Mouse (Mus musculus) intestine, embryonic 14.5 days (tissue): ENCODE results near the gene Gm21103. TPM values are rescaled to one million over a fixed set of nuclear protein-coding genes. Genes with fewer than 3 reads are reported as not detected.
"Not testable (repeated sequence)": the region's sequence is repeated elsewhere in the genome, so short reads cannot be mapped to it uniquely, and the experiment has no call there.

Experiments
- ATAC-seq: fragments of 200-750 bp; cut with Nextera tagmentation; replicated peaks from 2 replicates; pipeline ENCODE4 v1.8.0; 2017; ENCODE audit warnings: low read depth, moderate number of reproducible peaks, moderate TSS enrichment, moderate library complexity; ENCODE audit not compliant: low FRiP score, low TSS enrichment
- DNase-seq: peaks from one replicate; pipeline ENCODE4 v3.0.0-alpha.2; 2018; ENCODE audit warnings: low spot score
- H3K27ac ChIP-seq: fragments of 300-500 bp; sonication (generic); 2 replicates; pipeline ENCODE4 v1.5.1; 2014; ENCODE audit warnings: low read depth, mild to moderate bottlenecking, control low read depth
- H3K27me3 ChIP-seq: fragments of 300-500 bp; sonication (generic); replicated peaks from 2 replicates; pipeline ENCODE4 v1.6.1; 2014; ENCODE audit warnings: low read length, control low read depth; ENCODE audit not compliant: control insufficient read depth, insufficient read depth
- H3K36me3 ChIP-seq: fragments of 300-500 bp; sonication (generic); 2 replicates; pipeline ENCODE4 v1.6.1; 2014; ENCODE audit warnings: low read length, control low read depth; ENCODE audit not compliant: control insufficient read depth, insufficient read depth
- H3K4me1 ChIP-seq: fragments of 300-500 bp; sonication (generic); replicated peaks from 2 replicates; pipeline ENCODE4 v1.6.1; 2014; ENCODE audit warnings: low read length, control low read depth, mixed read lengths; ENCODE audit not compliant: control insufficient read depth, insufficient read depth
- H3K4me2 ChIP-seq: fragments of 300-500 bp; sonication (generic); 2 replicates; pipeline ENCODE4 v1.6.1; 2014; ENCODE audit warnings: low read length
- H3K4me3 ChIP-seq: fragments of 300-500 bp; sonication (generic); 2 replicates; pipeline ENCODE4 v1.5.1; 2014; ENCODE audit warnings: low read depth, low read length, control low read depth, mixed read lengths
- H3K9ac ChIP-seq: fragments of 300-500 bp; sonication (generic); 2 replicates; pipeline ENCODE4 v1.6.1; 2014; ENCODE audit warnings: mild to moderate bottlenecking, low read length
- H3K9me3 ChIP-seq: fragments of 300-500 bp; sonication (generic); 2 replicates; pipeline ENCODE4 v1.6.1; 2016; ENCODE audit warnings: low read length, control low read depth; ENCODE audit not compliant: control insufficient read depth
- WGBS: fragments of 180-500 bp; shearing (Covaris S2); extraction: QIAGEN DNeasy Blood & Tissue Kit; methylation state at CpG from one replicate; pipeline ENCODE4 v1.1.7; 2014; 5-methylcytosine and 5-hydroxymethylcytosine counted together
- polyA plus RNA-seq: library from polyadenylated mRNA; unstranded; fragments of >200 nt; fragmentation: Nextera tagmentation; extraction: Ambion mirVana; gene quantifications from 2 replicates; pipeline ENCODE4 v1.2.1, GENCODE M21; 2014

The Gm21103 gene
- not detected in 2 replicates for polyA plus RNA-seq

- not testable (repeated sequence) for H3K27me3 ChIP-seq, H3K9me3 ChIP-seq, H3K4me3 ChIP-seq, H3K4me2 ChIP-seq, H3K4me1 ChIP-seq, ATAC-seq, H3K36me3 ChIP-seq, DNase-seq, H3K9ac ChIP-seq, H3K27ac ChIP-seq
- 82% methylated on average over 2 of the region's 2 CpGs for WGBS
Observed at GRCm38 (mm10) chr14:6304743-6305142, at the start of gene Gm21103. Gene Gm21103, minus strand, starts transcription at chr14:6304843.

GRCm38 (mm10) chr14:6343578-6343977 lies 38.9 kb upstream of the Gm21103 start, which contains the start of gene Gm3618:
Gene Gm3618, minus strand, starts transcription at chr14:6343678.
- H3K27me3 ChIP-seq, H3K27ac ChIP-seq, H3K4me3 ChIP-seq, H3K4me2 ChIP-seq, ATAC-seq, H3K9me3 ChIP-seq, DNase-seq, H3K4me1 ChIP-seq, H3K36me3 ChIP-seq, H3K9ac ChIP-seq: not testable (repeated sequence)
- WGBS = no CpG with 5 or more reads among the region's 10 CpGs

GRCm38 (mm10) chr14:6286931-6287715 lies 17.5 kb downstream of the Gm21103 start, which contains the start of gene Gm3411:
Gene Gm3411, minus strand, starts transcription at chr14:6287250.
- WGBS = 2% methylated on average over 42 of the region's 57 CpGs
- peak within 1 kb of the TSS; percentile 40 for H3K4me3 ChIP-seq
- H3K4me2 ChIP-seq = peak within 1 kb of the TSS; percentile 55
- DNase-seq = peak; percentile 74
- not testable (repeated sequence) for ATAC-seq, H3K27me3 ChIP-seq, H3K27ac ChIP-seq, H3K36me3 ChIP-seq, H3K4me1 ChIP-seq, H3K9me3 ChIP-seq
- H3K9ac ChIP-seq = peak within 1 kb of the TSS; percentile 38; the same call in 1 of the 2 replicates

Other genes with a start within 250 kb of the Gm21103 start
- gene Gm6337, start 246.6 kb downstream of the Gm21103 start, polyA plus RNA-seq = not detected in 2 replicates
- gene Gm8206, start 210.9 kb downstream of the Gm21103 start, polyA plus RNA-seq = 0.99 and 1.3 TPM in 2 replicates
- 2.7 and 3.3 TPM in 2 replicates for gene Gm3468, start 196.2 kb downstream of the Gm21103 start, polyA plus RNA-seq
- gene Gm3476, start 179.0 kb downstream of the Gm21103 start, polyA plus RNA-seq = not detected in 2 replicates
- not detected in 2 replicates for gene Gm21560, start 85.6 kb downstream of the Gm21103 start, polyA plus RNA-seq
- 2.1 and 2.4 TPM in 2 replicates for gene Gm3411, start 17.6 kb downstream of the Gm21103 start, polyA plus RNA-seq
- not detected in 2 replicates for gene Gm3618, start 38.8 kb upstream of the Gm21103 start, polyA plus RNA-seq
- not detected in 2 replicates for gene Gm16440, start 85.5 kb upstream of the Gm21103 start, polyA plus RNA-seq
- gene Gm3591, start 107.6 kb upstream of the Gm21103 start, polyA plus RNA-seq = 0.39 and 0.95 TPM in 2 replicates
- gene Gm3594, start 139.8 kb upstream of the Gm21103 start, polyA plus RNA-seq = not detected in 2 replicates
- not detected in 2 replicates for gene Gm8356, start 232.4 kb upstream of the Gm21103 start, polyA plus RNA-seq